Mouse (Mus musculus) right cerebral cortex, postnatal 25 days (tissue): ENCODE measurements around the gene Bud31.
"Not testable (repeated sequence)": the region's sequence is repeated elsewhere in the genome, so short reads cannot be mapped to it uniquely, and the experiment has no call there.

ENCODE experiments used
- DNase-seq: peaks from one replicate; pipeline ENCODE4 v3.0.0; 2022

The Bud31 gene

DNA sequence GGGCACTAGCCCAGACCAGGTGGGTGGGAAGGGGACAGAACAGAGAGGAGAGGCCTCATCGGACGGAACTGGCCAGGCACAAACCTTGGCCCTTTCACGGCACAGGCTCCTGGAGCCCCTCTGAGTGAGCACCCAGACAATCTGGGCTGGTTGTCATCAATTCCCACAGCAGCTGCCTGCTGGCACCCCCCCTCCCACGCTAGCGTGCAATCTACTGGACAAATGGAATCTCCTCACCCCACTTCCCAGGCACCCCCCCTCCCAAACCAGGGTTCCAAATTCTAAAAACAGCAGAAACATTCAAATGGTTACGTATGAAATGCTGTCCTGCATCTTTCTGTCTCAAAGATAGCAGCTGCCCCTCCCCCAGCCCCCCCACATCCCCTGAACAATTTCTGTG lies 10.4 kb upstream of the Bud31 start:
- not testable (repeated sequence) for DNase-seq

DNA sequence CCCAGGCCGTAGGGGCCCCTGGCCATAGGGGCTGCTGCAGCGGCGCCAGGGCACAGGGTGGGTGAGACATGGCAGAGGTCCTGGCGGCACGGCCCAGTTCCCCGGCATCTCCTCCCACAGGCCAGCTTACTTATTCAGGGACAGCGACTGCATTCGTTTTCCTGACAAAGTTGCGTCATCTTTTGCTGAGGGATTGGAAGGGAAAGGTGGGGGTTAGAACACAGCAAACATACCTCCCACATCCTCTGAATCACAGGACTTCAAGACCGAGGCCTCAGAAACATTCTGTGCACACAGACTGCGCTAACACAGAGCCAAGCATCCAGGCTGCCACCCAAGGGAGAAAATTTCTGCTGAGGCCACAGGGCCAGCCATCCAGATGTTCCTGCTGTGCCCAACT lies 10.0 kb upstream of the Bud31 start:
- DNase-seq: peak; percentile 58

DNA sequence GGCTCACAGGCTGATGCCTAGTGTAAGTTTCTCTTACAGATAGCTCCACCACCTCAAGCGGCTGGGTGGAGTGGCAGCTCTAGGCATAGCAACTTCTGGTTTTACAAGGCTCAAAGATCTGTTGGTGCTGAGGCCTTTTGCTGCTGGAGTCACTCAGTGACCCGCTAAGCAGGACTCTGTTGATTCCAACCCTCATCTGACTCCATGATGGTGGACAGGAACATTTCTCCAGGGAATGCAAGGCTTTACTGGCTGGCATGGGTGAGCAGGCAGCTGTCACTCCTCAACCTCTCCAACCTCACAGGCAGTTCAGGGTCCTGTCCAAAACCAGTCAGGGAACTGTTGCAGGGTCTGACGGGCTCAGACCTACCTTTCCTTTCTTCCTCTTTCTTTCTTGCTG lies 9.2 kb upstream of the Bud31 start:
- DNase-seq: no peak

DNA sequence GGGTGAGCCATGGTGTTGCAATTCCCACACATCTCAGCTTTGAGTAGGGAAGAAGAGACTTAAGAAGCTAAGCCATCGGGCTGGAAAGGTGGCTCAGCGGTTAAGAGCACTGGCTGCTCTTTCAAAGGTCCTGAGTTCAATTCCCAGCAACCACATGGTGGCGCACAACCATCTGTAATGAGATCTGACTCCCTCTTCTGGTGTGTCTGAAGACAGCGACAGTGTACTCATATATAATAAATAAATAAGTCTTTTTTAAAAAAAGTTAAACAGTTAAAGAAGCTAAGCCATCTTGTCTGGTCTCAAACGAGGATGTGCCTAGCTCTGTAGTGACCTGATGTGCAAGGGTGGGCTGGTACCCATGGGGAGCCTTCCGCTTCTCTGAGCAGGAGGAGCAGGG lies 6.9 kb upstream of the Bud31 start:
- DNase-seq: not testable (repeated sequence)

DNA sequence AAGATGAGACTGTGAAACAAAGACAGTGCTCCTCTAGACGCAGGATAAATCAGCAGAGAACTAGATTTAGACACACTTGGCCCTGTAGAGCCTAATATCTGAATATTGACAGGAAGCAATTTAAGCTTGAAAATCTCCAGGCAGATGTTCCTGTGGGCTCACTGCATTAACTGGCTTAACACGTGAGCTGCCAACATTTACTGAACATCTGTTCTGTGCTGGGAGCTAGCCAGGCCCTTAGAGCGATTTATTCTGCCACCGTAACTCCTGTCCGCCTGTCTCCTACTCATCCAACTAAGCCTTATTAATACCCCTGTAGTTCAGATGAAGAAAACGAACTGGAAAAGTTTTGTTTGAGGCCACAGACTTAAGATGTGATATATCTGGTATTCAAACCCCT lies 1.3 kb upstream of the Bud31 start:
- DNase-seq: no peak

DNA sequence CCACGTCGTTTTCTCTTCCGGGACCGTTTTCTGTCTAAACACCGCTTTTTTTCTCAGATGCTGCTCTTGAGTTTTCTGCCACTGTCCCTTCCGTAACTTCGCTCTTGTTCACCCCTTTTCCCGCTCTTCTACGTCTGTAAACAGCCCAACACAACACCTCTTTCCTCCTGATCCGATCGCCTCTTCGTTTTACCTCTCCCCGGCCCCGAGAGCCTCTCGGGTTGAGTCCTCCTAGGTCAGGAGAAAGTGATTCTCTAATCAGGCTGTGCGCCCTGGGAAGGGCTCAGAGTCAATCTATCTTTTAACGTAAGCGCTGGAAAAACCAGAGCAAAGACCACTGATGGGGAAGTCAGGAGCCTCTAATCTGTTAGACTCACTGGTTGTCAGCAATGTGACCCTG lies 449 bp downstream of the Bud31 start:
- DNase-seq: no peak

DNA sequence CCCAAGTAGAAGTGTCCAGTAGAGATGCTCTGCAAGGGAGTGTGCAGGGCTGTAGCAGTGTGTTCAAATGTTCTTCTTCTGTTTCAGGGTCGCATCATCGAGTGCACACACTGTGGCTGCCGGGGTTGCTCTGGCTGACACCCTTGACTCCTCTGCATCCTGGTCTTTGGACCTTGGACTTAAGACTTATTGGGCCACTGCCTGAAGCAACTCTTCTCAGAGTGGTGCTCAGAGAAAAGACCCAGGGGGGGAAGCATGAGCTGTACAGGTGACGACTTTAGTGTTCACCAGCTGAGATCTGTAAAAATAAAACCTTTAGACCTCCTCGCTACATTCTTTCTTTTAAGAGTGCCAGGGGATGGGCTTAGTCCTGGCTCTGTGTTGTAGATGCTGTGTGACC lies 7.6 kb downstream of the Bud31 start:
- DNase-seq: no peak

DNA sequence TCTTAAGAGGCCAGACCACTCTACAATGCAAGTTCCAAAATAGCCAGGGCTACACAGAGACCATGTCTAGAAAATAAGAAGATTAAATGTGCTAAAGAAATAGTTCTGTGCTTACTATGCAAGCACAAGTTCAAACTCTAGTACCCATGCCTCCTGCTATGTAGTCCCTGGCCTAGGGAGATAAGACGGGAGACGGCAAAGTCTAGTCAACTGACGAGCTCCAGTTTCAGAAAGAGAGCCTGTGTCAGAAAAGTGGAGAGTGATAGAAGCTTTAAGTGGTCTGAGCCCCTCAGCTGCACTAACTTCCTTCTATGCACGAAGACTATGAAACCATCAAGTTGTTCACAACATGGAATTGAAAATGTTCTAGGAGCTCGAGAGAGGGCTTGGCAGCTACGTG lies 9.1 kb downstream of the Bud31 start:
- no peak for DNase-seq

DNA sequence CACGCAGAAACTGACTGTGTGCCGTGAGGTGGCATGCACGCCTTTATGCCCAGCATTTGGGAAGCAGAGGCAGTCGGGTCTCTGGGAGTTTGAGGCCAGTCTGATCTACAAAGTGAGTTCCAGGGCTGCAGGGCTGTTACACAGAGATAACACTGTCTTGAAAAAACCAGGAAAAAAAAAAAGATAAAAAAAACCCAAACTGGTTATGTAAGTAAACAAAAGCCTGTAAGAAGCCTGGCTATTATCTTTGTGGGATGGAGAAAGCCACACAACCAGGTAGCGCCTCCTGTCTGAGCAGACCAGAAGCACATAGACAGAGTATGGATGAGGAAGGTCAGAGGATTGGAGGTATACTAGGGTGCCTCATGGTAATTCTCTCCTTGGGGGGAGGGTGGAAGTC lies 12.5 kb downstream of the Bud31 start:
- no peak for DNase-seq

DNA sequence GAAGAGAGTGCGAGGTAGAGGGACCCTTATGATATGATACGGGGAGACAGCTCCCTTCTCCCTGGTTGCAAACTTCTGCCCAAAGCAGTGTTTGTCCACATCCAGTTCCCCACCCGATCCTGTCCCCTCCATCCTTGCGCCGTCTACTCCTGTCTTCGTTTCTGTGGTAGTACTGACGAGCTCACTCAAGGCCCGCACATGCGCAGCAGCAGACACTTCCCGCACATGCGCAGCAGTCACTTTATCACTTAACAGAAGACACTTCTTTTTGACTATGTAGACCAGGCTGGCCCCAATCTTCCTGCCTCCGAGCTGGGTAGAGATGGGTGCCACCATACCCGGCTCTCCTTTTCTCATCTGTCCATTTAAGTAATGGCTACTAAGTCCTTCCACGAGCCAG lies 21.2 kb downstream of the Bud31 start:
- DNase-seq: no peak

DNA sequence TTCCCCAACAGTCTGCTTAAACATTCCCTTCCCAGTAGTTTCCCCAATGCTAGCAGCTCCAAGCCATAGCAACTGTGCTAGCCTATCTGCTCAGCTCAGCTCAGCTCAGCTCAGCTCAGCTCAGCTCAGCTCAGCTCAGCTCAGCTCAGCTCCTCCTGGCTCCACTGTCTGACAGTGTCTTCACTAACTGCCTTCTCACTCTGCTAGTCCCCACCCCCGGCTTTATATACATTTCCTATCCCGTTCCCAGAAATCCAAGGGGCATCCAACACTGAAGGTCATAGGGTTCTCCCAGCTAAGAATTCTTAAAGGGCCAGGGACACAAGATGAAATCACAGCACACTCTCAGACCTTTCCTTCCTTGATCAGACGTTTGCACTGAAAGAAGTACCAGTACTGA lies 24.5 kb downstream of the Bud31 start:
- no peak for DNase-seq

DNA sequence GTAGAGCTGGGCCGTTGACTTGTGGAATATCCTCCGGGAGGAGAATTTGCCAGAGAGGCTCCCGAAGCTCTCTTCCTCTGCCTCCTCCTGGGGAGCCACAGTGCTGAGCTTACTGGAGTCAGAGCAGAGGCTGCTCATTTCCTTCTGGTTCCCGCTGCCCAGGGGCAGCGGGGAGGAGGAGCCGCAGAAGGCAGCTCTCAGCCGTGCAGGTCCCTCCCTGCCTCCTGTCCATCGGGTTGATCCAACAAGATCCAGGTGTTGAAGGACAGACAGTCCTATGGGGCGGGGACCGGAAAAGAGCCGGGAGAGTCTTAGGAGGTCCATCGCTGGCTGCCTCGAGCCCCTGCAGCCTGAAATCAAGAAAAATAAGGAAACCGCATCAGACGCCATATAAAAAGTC lies 25.0 kb downstream of the Bud31 start:
- no peak for DNase-seq

DNA sequence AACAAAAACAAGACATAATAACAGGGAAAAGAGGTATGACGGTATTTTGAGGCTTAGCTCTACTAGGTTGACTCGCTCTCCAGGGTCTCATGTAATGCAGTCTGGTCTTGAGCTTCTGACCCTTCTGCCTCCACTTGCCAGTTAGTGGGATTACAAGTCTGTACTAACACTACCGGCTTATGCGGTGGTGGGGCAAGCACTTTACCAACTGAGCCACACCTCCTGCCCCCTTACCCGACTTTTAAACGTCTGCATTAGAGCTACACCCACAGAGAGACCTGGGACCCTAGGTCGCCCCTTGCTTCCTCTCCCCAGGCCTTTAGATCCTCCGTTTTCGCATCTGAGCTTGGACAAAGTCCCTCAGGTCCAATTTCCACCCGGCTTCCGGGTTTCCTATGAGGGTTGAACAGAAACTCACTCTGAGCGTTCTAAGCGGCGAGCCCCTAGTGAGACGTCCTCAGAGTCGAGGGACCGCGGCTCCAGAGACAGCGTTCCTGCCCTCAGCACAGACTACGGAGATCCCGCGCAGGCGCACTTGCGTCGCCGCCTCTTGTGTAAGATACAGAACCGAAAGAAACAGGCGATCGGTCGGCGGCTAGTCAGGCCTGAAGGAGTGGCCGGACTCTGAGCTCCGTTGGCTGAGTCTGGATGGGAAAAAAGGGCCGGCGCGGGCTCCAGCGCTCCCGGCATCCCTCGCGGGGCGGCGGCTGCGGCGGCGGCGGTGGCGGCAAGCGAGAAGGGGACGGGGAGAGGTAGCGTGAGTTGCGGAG lies 26.6 kb downstream of the Bud31 start, which contains the start of the genes Ptcd1 and Cpsf4:
Gene Ptcd1, minus strand, starts transcription at position 573 of the 770 bp plus-strand sequence.
Gene Cpsf4, plus strand, starts transcription at position 678 of the 770 bp plus-strand sequence.
- peak; percentile 97 for DNase-seq

DNA sequence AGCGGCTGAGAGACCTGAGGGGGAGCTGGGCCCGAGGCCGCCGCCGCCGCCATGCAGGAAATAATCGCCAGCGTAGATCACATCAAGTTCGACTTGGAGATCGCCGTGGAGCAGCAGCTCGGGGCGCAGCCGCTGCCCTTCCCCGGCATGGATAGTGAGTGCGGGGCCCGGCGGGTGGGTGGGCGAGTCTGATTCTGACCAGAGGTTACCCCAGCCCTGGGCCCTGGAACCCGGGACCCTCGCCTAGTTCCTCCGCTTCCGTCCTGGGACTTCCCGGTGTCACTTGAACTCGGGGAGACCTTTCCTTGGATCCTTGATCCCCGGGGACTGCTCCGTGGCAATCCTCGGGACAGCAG lies 27.1 kb downstream of the Bud31 start:
- no peak for DNase-seq

DNA sequence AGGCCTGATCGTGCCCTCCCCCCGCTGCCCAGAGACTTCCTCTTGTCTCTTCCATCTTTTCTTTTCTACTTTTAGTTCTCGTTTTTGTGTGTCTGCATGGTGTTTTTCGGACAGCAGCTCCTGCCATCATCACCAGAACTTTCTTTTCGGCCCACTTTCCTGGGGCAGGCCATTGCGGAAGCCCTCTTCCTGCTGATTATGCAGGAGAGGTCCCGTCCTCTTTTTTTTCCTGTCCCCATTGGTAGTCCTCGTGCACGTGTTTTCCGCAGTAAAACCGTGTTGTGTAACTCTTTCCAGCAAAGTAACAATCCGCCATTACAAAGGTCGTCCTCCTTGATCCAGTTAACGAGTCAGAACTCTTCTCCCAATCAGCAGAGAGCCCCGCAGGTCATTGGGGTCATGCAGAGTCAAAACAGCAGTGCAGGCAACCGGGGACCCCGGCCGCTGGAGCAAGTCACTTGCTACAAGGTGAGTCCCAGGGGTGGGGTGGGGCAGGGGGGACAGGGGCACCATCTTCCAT lies 38.4 kb downstream of the Bud31 start:
- no peak for DNase-seq

DNA sequence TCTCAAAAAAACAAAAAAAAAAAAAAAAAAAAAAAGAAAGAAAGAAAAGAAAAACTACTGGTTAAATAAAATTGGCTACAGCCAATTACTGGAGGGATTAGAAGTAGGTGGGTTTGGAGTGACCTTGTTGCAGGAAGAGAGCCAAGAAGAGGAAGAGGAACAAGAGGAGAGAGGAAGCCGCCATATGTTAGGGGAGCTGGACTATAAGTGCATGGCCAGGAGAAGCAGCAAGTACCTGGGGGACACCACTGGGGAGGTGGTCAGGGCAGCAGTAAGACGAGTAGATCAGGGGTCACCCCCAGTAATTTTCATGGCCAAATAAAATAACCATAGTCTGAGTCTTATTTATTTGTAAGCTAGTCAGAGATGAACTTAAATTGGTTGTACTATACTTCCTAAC lies 45.1 kb downstream of the Bud31 start:
- no peak for DNase-seq

DNA sequence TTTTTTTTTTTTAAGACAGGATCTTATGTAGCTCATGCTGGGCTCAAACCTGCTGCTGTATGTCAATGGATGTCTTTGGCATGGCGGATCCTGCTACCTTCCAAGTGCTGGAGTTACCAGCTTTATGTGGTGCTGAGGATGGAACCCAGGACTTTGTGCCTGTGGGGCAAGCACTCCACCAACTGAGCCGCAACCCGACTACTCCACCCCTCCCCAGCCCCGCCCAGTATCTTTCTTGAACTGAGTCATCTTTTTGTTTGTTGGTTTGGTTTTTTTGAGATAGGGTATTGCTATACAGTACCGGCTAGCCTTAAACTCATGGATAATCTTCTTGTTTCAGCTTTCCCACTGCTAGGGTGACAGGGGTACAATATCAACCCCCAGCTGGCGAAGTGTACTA lies 49.3 kb downstream of the Bud31 start:
- no peak for DNase-seq

DNA sequence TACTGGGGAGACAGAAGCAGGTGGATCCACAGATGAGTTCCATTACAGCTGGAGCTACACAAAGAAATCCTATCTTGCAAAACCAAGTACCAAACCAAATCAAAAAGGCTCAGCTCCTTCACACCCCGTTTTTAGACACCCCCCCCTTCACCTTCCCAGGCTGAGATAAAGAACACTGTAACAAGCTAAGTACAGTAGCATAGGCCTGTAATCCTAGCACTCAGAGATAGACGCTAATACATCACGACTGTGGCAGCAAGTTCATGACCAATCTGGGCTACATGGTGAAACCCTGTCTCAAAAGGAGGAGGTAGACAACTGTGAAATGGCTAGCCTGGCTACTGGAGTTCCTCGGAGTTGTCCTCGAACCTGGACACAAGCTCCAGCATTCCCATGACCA lies 50.2 kb downstream of the Bud31 start:
- no peak for DNase-seq

DNA sequence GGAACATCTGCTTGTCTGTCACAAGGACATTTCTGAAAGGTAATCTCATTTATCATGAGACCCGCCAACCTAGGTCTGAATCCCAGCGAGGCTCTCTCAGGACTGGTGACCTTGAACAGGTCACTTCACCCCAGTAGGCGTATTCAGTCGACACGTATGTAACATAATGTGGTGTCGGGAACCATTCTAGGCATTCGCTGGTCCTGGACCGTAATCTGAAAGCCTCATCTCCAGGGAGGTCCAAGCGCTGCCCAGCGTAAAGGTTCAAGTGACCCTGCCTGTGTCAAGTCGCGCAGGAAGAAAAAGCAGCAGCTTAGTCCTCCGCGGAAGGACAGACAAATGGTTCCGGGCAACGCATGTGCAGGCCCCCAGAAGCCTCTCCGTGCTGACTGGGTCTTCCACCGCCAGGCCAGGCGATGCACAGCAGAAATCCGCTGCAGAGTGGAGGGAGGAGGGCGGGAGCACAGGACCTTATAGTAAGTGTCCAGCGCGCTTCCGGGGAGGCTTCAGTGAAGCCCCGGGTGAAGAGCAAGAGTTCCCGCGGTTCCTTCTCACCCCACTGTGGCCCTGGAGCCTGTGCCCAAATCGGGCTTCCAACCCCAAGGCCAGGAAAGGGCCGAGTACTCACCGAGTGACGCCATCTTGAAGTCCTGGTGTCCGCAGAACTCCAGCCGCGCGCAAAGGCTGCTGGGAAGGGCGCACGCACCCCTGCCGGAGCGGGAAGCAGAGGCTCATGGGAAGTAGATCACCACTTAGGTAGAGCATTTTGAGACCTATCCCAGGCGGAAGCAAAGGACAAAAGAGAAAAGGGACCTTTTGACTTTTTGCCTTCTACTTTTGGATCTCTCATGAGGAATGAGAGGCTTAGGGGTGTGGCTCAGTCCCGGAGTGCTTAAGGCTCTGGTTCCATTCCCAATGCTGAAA lies 51.0 kb downstream of the Bud31 start:
- DNase-seq: peak; percentile 92

DNA sequence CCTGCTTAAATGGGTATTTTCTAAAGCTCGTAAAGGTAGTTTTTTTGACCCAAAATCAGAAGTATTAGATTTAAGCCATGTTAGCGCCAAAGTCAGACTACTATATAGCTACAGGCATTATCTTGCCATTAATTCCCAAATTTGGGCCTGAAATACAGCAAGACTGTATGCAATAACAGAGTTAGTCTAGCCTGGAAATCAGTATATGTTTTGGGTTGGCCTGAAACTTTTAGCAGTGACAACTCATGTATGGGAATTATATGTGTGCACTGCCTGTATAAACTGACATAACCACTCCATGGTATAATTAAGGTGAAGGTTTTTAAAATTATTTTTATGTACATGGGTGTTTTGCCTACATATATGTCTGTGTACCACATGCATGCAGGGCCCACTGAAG lies 51.8 kb downstream of the Bud31 start, which contains the start of gene Atp5j2:
Gene Atp5j2, minus strand, starts transcription at position 101 of the 400 bp plus-strand sequence.
- DNase-seq: no peak
